Mouse (Mus musculus) spleen, embryonic (tissue): ENCODE measurements around the gene Zfp740.

ENCODE experiments used
- CTCF ChIA-PET: fragments of 350-600 bp; sonication (Branson Sonifier 250); formaldehyde crosslinking; loops from one replicate; lab custom pipeline; 2022; lab: Charles Lee

Zfp740 gene

GRCm38 (mm10) chr15:102245891-102246741, 43.1 kb downstream of the Zfp740 start:
- CTCF ChIA-PET: interaction anchor here (0.7 to 1.0 kb wide), 4 partner anchors 10 to 72 kb away, joined by 3 to 8 read pairs (median 4); no protein-coding TSS in a partner anchor

- CTCF ChIA-PET: interaction anchor here (0.6 to 0.7 kb wide), 2 partner anchors 15 to 71 kb away, joined by 3 to 8 read pairs; no protein-coding TSS in a partner anchor
Observed at GRCm38 (mm10) chr15:102246866-102247251, 43.8 kb downstream of the Zfp740 start.

- CTCF ChIA-PET: interaction anchor here (0.5 to 0.7 kb wide), 5 partner anchors 9 to 379 kb away, joined by 3 to 16 read pairs (median 4); no protein-coding TSS in a partner anchor
Observed at GRCm38 (mm10) chr15:102247252-102248130, 44.4 kb downstream of the Zfp740 start.

GRCm38 (mm10) chr15:102248131-102248811, 45.2 kb downstream of the Zfp740 start:
- CTCF ChIA-PET: interaction anchor here (0.7 kb wide), 2 partner anchors 10 to 135 kb away, joined by 4 to 16 read pairs; no protein-coding TSS in a partner anchor

GRCm38 (mm10) chr15:102248812-102249191, 45.8 kb downstream of the Zfp740 start:
- CTCF ChIA-PET: no interaction called here

GRCm38 (mm10) chr15:102249251-102249691, 46.2 kb downstream of the Zfp740 start:
- CTCF ChIA-PET: interaction anchor here (0.7 kb wide), 1 partner anchor 1831 kb away, joined by 3 read pairs; no protein-coding TSS in a partner anchor

GRCm38 (mm10) chr15:102249967-102250366, 46.9 kb downstream of the Zfp740 start:
- CTCF ChIA-PET: interaction anchor here (0.6 to 0.7 kb wide), 2 partner anchors 97 to 1832 kb away, joined by 3 read pairs; no protein-coding TSS in a partner anchor

- CTCF ChIA-PET: interaction anchor here (0.6 kb wide), 1 partner anchor 97 kb away, joined by 3 read pairs; no protein-coding TSS in a partner anchor
Observed at GRCm38 (mm10) chr15:102250521-102250920, 47.5 kb downstream of the Zfp740 start.

- CTCF ChIA-PET: no interaction called here
Observed at GRCm38 (mm10) chr15:102255547-102256255, 52.7 kb downstream of the Zfp740 start.

GRCm38 (mm10) chr15:102256431-102257201, 53.6 kb downstream of the Zfp740 start:
- CTCF ChIA-PET: no interaction called here

GRCm38 (mm10) chr15:102257202-102258075, 54.4 kb downstream of the Zfp740 start, which contains the start of gene Rarg:
TSS of gene Rarg (minus strand) at chr15:102257517.
- CTCF ChIA-PET: no interaction called here

- CTCF ChIA-PET: no interaction called here
Observed at GRCm38 (mm10) chr15:102258076-102258470, 55.0 kb downstream of the Zfp740 start.

GRCm38 (mm10) chr15:102258581-102259253, 55.7 kb downstream of the Zfp740 start:
- CTCF ChIA-PET: no interaction called here

- CTCF ChIA-PET: interaction anchor here (0.5 to 0.7 kb wide), 2 partner anchors 16 to 137 kb away, joined by 3 read pairs; no protein-coding TSS in a partner anchor
Observed at GRCm38 (mm10) chr15:102262582-102262981, 59.5 kb downstream of the Zfp740 start.

- CTCF ChIA-PET: interaction anchor here (0.5 kb wide), 1 partner anchor 137 kb away, joined by 3 read pairs; no protein-coding TSS in a partner anchor
Observed at GRCm38 (mm10) chr15:102263037-102263436, 60.0 kb downstream of the Zfp740 start.
